Mouse (Mus musculus): ENCODE results near the gene Fcrl5.
"Not testable (repeated sequence)": the region's sequence is repeated elsewhere in the genome, so short reads cannot be mapped to it uniquely, and the experiment has no call there.

Gene Fcrl5

GRCm38 (mm10) chr3:87435479-87435878 is at the start of gene Fcrl5:
Gene Fcrl5 (plus strand): TSS chr3:87435773.
- DNase-seq, result no peak

DNA sequence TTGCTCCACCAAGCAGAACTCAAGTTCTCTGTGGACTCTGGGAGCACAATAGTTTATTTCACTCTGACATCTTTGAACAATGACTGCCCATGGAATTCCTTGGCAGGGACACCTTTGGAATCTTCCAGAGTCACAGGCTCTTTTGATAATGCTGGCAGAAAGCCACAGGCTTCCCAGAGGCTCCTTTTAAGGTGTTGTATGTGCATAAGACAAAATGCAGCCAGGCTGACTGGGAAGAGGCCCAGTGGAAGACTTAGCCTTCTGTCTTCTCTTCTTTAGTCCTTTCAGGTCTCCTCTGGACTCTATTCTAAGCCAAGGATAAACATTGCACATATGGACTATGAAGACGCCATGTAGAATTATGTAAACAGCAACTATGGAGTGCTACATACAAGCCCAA is 44.6 kb upstream of the Fcrl5 start:
- DNase-seq, result no peak

GRCm38 (mm10) chr3:87398809-87399208 is 36.8 kb upstream of the Fcrl5 start:
- no peak for DNase-seq

- no peak for DNase-seq
Observed at GRCm38 (mm10) chr3:87399906-87400305, 35.7 kb upstream of the Fcrl5 start.

DNA sequence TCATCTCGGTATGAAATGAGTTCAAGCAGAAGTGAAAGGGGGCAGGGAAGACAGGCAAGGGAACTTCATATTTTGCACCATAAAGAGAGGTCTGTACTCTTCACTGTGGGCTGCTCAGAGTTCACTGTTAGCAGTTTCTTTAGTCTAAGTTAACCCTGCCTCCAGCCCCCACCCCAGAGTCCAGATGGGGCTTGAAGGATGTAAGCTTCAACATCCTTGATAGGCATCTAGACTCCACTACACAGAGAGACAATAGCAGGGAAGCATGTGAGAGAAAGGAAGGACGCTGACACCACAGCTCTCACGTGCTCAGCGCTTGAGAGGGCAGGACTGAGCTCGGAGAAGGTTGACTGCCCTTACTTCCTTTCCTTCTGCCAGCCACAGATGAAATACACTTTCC is 34.3 kb upstream of the Fcrl5 start:
- no peak for DNase-seq

DNA sequence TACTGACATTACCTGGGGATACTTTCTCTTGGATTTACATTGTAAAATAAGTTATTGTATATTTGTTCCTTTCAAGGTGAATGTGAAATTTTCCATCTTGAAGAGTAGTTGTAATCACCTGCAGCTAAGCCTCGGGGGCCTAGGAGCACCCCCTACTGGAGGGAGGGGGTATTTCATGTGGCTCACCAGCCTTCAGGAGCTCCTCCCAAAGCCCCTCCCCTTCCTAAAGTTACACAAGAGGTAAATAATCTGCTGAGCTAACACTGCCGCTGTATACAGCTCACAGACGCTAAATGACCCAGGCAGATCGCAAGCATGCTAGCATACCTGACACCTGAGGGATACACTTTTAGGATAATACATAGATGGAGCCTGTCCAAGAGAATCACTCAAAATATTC is 27.4 kb upstream of the Fcrl5 start:
- DNase-seq, result peak; percentile 36

DNA sequence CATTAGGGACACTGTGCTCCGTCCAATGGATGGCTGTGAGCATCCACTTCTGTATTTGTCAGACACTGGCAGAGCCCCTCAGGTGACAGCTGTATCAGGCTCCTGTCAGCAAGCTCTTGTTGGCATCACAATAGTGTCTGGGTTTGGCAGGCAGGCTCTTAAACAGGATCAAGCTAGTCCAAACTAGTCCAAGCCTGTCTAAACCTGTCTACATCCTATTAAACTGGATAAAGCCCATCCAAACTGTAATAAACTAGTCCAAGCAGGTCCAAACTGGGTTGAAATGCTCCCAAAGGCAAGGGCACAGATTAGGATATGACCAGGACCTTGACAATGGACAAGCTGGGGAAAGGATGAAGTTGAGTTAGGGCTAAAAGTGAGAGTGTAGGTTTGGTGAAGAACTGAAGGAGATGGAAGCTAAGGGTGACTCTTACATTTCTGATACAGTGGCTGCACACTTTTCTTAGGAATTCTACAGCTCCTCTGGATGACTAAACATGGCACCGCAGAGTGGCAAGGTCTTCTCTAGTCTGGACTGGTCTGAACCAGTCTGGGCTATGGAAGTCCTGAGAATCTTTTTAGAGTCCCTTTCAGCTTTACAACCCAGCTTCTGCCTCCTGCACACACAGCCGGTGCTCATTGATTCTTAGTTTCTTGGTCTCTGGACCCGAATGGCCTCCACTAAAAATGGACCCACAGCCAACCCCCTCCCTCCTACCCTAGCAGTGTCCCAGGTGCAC is 26.2 kb upstream of the Fcrl5 start:
- no peak for DNase-seq

- DNase-seq, result no peak
Observed at GRCm38 (mm10) chr3:87410605-87411004, 25.0 kb upstream of the Fcrl5 start.

GRCm38 (mm10) chr3:87411150-87411549 is 24.4 kb upstream of the Fcrl5 start:
- peak; percentile 53 for DNase-seq

- no peak for DNase-seq
Observed at GRCm38 (mm10) chr3:87420645-87421044, 14.9 kb upstream of the Fcrl5 start.

GRCm38 (mm10) chr3:87422386-87422910 is 13.1 kb upstream of the Fcrl5 start:
- no peak for DNase-seq

- no peak for DNase-seq
Observed at GRCm38 (mm10) chr3:87440586-87440985, 5.0 kb downstream of the Fcrl5 start.

DNA sequence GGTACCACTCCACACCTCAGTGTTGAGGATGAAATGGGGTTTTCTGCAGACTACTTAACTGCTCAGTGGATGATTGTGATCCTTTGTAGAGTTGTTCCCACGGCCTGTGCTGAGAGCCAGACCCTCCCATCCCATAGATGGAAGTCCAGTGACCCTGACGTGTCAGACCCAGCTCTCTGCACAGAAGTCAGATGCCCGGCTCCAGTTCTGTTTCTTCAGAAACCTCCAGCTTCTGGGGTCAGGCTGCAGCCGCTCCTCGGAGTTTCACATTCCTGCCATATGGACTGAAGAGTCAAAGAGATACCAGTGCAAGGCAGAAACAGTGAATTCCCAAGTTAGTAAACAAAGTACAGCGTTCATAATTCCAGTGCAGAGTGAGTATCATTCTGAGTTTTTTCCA is 8.4 kb downstream of the Fcrl5 start:
- DNase-seq, result peak; percentile 17

DNA sequence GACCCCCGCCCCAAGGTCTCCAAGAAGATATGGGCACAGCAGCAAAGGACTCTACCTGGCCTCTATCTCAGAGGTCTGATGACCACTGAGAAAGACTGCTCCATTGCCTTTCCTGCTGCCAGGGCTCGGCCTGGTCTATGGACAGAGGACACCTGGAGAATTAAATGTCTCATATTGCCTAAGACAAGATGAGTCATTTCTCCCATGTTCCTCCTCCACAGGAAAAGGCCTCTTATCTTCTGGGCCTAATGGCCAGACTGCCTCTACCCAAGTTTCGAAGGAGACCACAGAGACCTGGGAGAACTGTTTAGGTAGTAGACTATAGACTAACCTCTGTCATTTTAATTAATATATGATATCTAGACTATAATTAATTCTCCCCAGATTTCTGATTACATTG is 29.9 kb downstream of the Fcrl5 start:
- DNase-seq, result no peak

- DNase-seq, result no peak
Observed at GRCm38 (mm10) chr3:87467011-87467410, 31.4 kb downstream of the Fcrl5 start.

GRCm38 (mm10) chr3:87467416-87467815 is 31.8 kb downstream of the Fcrl5 start:
- DNase-seq, result no peak

DNA sequence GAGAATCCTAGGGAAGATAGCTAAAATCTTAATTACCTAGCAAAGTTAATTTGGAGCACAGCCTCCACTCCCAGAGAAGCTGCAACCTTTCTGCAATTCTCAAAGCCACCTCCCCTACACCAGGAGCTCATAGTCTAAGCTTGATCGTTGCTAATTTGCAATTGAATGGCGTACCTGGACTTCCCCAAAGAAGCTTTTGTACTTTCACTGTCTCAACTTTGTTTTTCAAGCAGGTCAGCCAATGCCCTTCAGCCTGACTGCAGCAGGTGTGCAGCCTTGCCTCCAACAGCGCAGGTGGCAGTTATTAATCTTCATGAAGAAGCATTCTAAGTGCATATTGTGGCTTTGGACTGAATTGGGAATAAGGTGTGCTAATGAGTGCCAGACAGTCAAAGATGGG is 42.4 kb downstream of the Fcrl5 start:
- DNase-seq, result not testable (repeated sequence)

- not testable (repeated sequence) for DNase-seq
Observed at GRCm38 (mm10) chr3:87478596-87478995, 43.0 kb downstream of the Fcrl5 start.

GRCm38 (mm10) chr3:87479230-87479629 is 43.7 kb downstream of the Fcrl5 start:
- not testable (repeated sequence) for DNase-seq

DNA sequence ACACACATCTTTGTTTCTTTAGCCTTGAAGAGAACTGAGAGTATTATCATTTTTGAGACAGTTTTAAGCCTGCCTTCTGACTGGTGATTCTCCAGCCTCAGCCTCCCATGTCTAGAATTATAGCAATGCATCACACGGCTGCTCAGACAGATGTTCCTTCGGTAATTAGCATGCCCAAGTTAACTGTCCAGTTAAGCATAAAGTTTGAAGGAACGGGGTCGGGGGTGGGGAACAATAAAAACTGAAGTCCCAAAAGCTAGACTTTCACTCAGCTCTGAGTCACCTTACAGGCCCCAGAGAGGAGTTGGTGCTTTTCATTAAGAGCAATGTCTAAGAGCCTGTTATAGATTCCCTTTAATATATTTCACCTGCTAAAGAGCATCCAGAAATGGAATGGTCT is 51.8 kb downstream of the Fcrl5 start:
- DNase-seq, result no peak

GRCm38 (mm10) chr3:87487911-87488310 is 52.3 kb downstream of the Fcrl5 start:
- DNase-seq, result no peak

GRCm38 (mm10) chr3:87498266-87498665 is 62.7 kb downstream of the Fcrl5 start:
- no peak for DNase-seq

DNA sequence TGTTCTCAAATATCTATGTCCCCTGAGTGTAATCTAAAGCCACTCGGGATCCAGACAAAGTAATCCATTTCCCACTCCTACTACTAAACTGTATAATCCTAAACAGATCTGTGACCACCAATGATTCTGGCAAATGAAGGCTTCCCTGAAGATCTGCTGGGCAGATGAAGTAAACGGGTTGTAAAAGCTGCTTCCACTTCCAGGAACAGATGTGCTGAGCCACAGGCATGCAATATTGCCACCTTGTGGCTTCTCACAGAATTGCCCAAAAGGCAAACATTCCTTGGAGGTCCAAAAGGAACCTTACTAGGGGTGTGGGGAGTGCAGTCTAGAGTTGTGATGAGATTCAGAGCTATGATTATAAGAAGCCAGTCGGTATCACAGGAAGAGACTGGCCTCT is 63.5 kb downstream of the Fcrl5 start:
- peak; percentile 77 for DNase-seq

DNA sequence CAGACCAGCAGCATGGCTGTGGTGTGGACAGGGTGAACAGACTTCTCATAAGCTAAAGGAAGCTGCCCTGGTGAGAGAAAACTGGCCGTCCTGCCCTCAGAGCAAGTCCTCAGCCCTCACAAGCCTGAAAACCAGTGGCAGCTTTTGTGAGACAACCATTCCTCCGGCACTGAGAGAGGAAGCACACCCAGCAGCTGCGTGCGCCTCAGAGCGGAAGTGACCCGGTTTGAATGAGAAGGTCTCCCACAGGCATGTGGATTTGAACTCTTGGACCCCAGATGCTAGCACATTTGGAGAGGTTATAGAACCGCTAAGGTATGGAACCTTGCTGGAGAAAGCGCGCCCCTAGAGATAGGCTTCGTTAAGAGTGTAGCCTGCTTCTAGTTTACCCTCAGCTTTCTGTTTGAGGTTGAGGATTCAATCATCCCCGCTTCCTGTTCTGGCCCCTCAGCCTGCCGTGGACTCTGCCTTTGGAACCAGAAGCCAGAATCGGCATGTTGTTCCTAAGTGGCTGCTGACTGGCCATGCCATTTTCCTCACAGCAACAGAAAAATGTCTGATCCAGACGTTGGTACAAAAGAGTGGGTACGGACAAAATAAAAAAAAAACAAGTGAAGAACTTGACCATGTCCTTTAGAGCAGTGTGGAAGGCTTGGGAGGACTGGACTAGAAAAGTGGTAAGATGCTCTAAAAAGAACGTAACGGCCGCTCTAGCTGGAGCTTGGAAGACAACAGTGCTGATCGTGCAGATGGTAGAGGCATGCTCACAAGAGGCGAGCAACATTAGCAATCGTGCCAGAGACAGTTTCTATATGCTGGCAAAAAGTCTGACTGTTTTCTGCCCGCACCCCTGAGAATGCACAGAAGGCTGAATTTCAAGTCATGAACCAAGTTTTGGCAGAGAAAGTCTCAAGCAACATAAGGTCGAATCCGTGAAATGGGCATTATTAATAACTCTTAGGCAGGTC is 64.8 kb downstream of the Fcrl5 start:
- no peak for DNase-seq

Data from lung, postnatal 14 days (tissue).